Mouse (Mus musculus): ENCODE data around the gene Ppp1r12a. TPM values are rescaled to one million over a fixed set of nuclear protein-coding genes. Genes with fewer than 3 reads are reported as not detected.

Gene Ppp1r12a
- total RNA-seq, 2 experiments from 2014 or later = 23.2 to 29.1 TPM

- TF ChIP-seq CTCF (IDR thresholded peaks at IDR 0.05) = no peak
- Histone ChIP-seq H3K27ac (peak overlapping the region; percentile 63), H3K4me3 (no peak overlapping the region)
- no peak for DNase-seq
- intact Hi-C loops (cut with DNase I) = loop anchor here (2.0 kb wide), 2 partner anchors 15 to 257 kb away; no protein-coding TSS in a partner anchor
Measured at GRCm38 (mm10) chr10:108189986-108190385, 28.0 kb downstream of the Ppp1r12a start.

- TF ChIP-seq CTCF (IDR thresholded peaks at IDR 0.05) = peak; percentile 69
- Histone ChIP-seq H3K4me3 (no peak overlapping the region), H3K27ac (peak overlapping the region; percentile 63)
- no peak for DNase-seq
- intact Hi-C loops (cut with DNase I) = loop anchor here (2.0 kb wide), 1 partner anchor 258 kb away; no protein-coding TSS in a partner anchor
Measured at GRCm38 (mm10) chr10:108190626-108191025, 28.6 kb downstream of the Ppp1r12a start.

- Histone ChIP-seq H3K4me3 (peak overlapping the region; percentile 23), H3K27ac (peak overlapping the region; percentile 62)
- peak; percentile 29 for DNase-seq
- intact Hi-C loops (cut with DNase I) = loop anchor here (2.0 kb wide), 1 partner anchor 259 kb away; no protein-coding TSS in a partner anchor
- TF ChIP-seq CTCF (IDR thresholded peaks at IDR 0.05) = no peak
Measured at GRCm38 (mm10) chr10:108191381-108191787, 29.4 kb downstream of the Ppp1r12a start.

- H3K4me3 ChIP-seq = no peak overlapping the region
- DNase-seq = no peak
- TF ChIP-seq CTCF (IDR thresholded peaks at IDR 0.05) = no peak
- no peak overlapping the region; the same call in 1 of the 2 replicates for H3K27ac ChIP-seq
- intact Hi-C loops (cut with DNase I) = no loop called here
Measured at GRCm38 (mm10) chr10:108192306-108192705, 30.3 kb downstream of the Ppp1r12a start.

- intact Hi-C loops (cut with DNase I) = no loop called here
- no peak for DNase-seq
- no peak overlapping the region; the same call in 1 of the 2 replicates for H3K27ac ChIP-seq
- H3K4me3 ChIP-seq = no peak overlapping the region
- no peak for TF ChIP-seq CTCF (IDR thresholded peaks at IDR 0.05)
Measured at GRCm38 (mm10) chr10:108196124-108196523, 34.1 kb downstream of the Ppp1r12a start.

GRCm38 (mm10) chr10:108197498-108197897 lies 35.5 kb downstream of the Ppp1r12a start:
- intact Hi-C loops (cut with DNase I) = no loop called here

GRCm38 (mm10) chr10:108198945-108199344 lies 37.0 kb downstream of the Ppp1r12a start:
- DNase-seq = no peak
- no peak for TF ChIP-seq CTCF (IDR thresholded peaks at IDR 0.05)
- Histone ChIP-seq H3K27ac (no peak overlapping the region), H3K4me3 (no peak overlapping the region)
- intact Hi-C loops (cut with DNase I) = no loop called here

More at GRCm38 (mm10) chr10:108197498-108197897, 35.5 kb downstream of the Ppp1r12a start:
- no peak overlapping the region for H3K27ac ChIP-seq
- no peak for TF ChIP-seq CTCF (IDR thresholded peaks at IDR 0.05)
- DNase-seq = no peak
- H3K4me3 ChIP-seq = no peak overlapping the region

- Histone ChIP-seq H3K27ac (no peak overlapping the region), H3K4me3 (no peak overlapping the region)
- TF ChIP-seq CTCF (IDR thresholded peaks at IDR 0.05) = no peak
- DNase-seq = no peak
- intact Hi-C loops (cut with DNase I) = no loop called here
Measured at GRCm38 (mm10) chr10:108202126-108202525, 40.1 kb downstream of the Ppp1r12a start.

- intact Hi-C loops (cut with DNase I) = no loop called here
- DNase-seq = no peak
- no peak for TF ChIP-seq CTCF (IDR thresholded peaks at IDR 0.05)
- H3K4me3 ChIP-seq = no peak overlapping the region
- H3K27ac ChIP-seq = no peak overlapping the region
Measured at GRCm38 (mm10) chr10:108203440-108203839, 41.4 kb downstream of the Ppp1r12a start.

GRCm38 (mm10) chr10:108209396-108209795 lies 47.4 kb downstream of the Ppp1r12a start:
- Histone ChIP-seq H3K4me3 (no peak overlapping the region), H3K27ac (no peak overlapping the region)
- intact Hi-C loops (cut with DNase I) = no loop called here
- no peak for TF ChIP-seq CTCF (IDR thresholded peaks at IDR 0.05)
- DNase-seq = no peak

- no peak for TF ChIP-seq CTCF (IDR thresholded peaks at IDR 0.05)
- H3K27ac ChIP-seq = no peak overlapping the region
- intact Hi-C loops (cut with DNase I) = no loop called here
- H3K4me3 ChIP-seq = no peak overlapping the region
- no peak for DNase-seq
Measured at GRCm38 (mm10) chr10:108224413-108224812, 62.4 kb downstream of the Ppp1r12a start.

- intact Hi-C loops (cut with DNase I) = loop anchor here (10.0 kb wide), 1 partner anchor 72 kb away; the partner anchor contains the start of gene Ppp1r12a
- 0 out of 2 replicates have a peak overlapping the region, but pooled peaks have one; percentile 2 for H3K27ac ChIP-seq
- DNase-seq = no peak
- no peak for TF ChIP-seq CTCF (IDR thresholded peaks at IDR 0.05)
- H3K4me3 ChIP-seq = no peak overlapping the region
Measured at GRCm38 (mm10) chr10:108237049-108237448, 75.1 kb downstream of the Ppp1r12a start.

- Histone ChIP-seq H3K4me3 (no peak overlapping the region), H3K27ac (no peak overlapping the region)
- intact Hi-C loops (cut with DNase I) = loop anchor here (10.0 kb wide), 1 partner anchor 74 kb away; the partner anchor contains the start of gene Ppp1r12a
- no peak for TF ChIP-seq CTCF (IDR thresholded peaks at IDR 0.05)
- no peak for DNase-seq
Measured at GRCm38 (mm10) chr10:108239061-108239460, 77.1 kb downstream of the Ppp1r12a start.

- no peak overlapping the region for H3K27ac ChIP-seq
- TF ChIP-seq CTCF (IDR thresholded peaks at IDR 0.05) = no peak
- H3K4me3 ChIP-seq = no peak overlapping the region
- DNase-seq = no peak
- intact Hi-C loops (cut with DNase I) = no loop called here
Measured at GRCm38 (mm10) chr10:108250710-108251109, 88.7 kb downstream of the Ppp1r12a start.
